Mouse (Mus musculus) thymus, postnatal 25 days (tissue): ENCODE measurements at regions not wholly inside any gene's neighbourhood (a gene's known extent, or its start where the extent isn't known, plus 50 kb on each side); places are given as distances from the start of the nearest gene placed in this dataset.
A peak's percentile ranks its signal among the peaks of the same experiment; 100 is the strongest.

Source experiments
- DNase-seq: peaks from one replicate; pipeline ENCODE4 v3.0.0; 2022

DNA sequence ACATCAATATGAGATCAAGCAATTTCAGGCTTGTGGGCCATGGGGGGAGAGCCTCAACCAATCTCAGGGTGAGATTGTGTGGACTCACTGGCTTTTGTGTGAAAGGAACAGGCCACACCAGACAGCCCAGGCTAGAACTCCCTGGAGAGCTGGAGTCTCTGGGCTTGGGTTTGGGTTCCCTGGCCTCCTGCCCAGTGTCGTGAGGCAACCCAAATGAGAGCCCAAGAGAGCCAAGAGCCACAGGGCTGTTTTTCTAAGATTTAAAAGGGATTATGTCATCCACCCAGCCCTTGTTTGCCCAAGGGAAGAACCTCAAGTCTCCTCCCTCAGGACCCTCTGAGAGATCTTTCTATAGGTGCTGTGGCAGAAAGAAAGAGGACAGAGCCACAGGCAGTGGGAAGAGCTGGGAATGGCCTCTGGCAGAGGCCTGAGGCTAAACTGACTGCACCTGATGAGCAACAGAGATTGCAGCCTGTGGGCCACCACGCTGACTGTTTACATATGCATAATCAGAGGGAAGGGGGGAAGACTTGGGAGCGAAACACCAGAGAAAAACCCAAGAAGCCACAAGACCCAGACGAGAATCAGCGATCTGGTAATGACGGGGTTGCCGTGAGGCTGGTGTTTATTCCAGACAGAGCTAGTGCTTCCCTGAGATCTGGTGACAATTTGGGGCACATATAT is 92.1 kb downstream of the Bcl2l11 start:
- no peak for DNase-seq

DNA sequence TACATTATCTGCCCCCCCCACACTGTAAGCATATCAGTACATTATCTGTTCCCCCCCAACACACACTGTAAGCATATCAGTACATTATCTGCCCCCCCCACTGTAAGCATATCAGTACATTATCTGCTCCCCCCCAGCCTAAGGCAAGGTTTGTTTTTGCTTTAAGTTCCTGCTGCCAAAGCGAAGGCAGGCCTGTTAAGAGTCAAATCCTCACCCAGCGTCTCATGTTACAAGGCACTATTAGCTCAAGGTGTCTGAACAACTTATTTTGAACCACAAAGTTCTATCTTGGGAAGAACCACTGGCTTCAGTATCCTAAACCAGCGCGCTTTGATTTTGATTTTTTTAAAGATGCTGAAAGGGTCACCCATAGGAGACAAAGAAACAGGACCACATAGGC is 93.1 kb downstream of the Bcl2l11 start:
- DNase-seq: no peak

DNA sequence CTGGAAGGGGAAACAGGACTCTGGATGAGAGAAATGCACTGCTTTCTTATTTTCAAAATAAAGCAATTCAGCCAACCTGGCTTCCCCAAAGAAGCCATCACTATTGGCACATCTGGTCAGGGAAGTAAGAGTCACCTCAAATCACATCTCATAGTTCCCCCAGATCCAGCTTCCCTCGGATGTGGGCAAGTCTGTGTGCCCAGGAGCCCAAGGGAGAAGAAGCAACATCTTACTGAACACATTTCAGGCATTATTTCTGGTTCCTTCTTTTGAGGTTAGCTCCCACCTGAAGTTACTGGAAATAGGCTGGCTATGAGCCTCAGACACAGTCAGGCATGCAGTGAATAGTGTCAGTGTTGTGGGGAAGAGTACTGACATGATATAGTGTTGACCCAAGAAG is 95.2 kb downstream of the Bcl2l11 start:
- DNase-seq: no peak

DNA sequence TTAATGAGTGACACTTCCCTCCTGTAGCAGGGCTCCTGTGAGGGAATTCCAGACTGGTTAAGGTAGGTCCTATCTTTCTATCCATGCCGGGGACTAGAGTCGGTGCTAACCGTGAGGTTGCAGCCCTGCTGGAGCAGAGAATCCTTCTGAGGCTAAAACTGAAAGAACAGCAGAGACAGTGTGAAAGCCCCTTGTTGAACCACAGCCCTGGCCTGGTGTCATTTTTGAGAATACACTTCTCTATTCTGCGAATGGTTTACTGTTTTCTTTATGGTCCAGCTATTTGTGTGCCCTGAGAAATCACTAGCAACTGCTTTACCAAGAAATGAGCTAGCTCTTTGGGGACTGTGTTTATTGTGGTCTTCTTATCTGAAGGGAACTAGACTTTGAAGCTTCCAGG is 95.8 kb downstream of the Bcl2l11 start:
- no peak for DNase-seq

DNA sequence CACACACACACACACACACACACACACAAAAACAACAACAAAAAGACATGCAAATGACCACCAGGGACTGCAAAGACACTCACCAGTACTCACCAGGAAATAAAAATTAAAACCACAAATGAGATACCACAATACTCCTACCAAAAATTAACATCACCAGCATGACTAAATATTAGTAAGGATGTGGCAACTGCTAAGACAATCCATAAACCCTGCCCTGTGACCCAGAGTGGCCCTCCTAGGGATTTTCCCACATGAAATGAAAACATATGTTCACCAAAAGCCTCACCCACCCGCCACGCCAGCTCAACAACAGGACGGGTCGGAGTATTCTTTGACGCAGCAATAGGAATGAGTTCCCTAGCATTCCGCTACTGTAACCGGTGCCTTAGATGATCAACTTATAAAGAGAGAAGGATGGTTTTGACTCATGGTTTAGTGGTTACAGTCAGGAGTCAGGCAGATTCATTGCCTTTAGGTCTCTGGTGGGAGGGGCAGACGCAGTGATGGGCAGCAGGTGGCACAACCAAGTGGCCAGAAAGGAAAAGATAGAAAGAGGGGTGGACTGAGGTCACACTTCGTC is 100.7 kb downstream of the Bcl2l11 start:
- no peak for DNase-seq

DNA sequence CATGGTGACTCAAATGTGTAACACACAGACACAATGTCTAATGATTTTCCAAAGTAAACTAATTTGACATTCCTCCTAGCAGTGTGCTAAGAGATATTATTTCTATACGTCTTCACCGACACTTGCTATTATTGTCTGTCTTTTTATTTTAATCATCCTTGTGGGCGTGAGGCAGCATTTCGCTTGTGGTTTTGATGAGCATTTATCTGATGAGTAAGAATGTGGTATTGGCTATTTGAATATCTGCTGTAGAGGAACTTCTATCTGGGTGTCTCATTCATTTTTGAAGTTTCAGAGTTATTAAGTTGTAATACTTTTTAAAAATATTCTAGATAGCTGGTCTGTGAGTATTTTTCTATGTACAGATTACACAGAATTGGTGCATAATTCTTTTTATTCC is 103.9 kb downstream of the Bcl2l11 start:
- DNase-seq: no peak

DNA sequence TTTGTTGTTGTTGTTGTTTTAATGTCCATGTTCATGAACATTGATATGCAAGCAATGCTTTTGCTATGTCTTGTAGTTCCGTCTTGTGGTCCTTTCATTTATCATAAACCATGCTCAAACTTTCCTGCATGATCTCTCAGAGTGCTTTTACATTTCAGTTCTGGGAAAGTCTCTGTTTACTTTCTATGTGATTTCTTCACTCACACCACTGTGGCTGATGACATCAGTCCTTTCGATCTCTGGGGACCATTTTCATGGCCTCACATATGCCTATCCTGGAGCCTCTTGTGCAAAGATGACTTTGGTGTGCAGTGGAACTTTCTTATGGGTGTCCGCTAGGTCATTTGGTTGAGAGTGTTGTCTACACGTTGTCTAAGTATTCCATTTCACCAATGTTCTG is 105.1 kb downstream of the Bcl2l11 start:
- DNase-seq: no peak

DNA sequence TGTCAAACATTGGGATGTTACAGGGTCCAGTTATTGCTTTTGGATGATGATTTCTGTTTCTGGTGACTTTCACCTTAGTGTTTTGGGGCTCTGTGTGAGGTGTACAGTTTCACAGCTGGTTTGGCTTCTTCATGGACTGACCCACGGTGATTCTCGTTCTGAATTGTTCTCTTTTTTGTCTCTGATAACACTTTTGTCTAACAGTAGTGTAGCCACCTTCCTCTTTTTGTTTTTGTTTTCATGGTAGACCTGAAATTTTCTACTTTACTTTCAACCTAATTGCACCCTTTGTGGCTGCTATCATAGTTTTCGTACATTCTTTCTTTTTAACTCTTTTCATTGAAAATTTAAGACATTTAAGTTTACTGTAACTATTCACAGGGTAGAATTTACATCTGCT is 105.5 kb downstream of the Bcl2l11 start:
- DNase-seq: no peak

DNA sequence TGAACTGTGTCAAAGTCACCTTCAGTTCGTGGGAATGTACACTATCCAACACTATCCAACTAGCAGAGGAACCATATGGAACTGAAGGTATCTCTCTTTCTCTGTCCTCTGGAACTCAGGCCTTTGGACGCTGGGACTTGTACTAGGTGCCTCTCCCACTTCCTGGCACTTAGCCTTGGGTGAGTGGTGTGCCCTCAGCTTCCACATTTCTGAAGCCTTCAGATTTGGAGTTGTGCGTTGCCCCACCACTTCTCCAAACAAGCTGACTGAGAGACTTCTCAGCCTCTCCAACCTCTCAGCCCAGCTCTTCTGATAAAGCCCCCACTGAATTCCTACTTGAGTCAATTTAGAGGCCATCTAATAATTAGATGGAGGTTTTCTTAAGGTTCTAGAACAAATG is 106.2 kb downstream of the Bcl2l11 start:
- no peak for DNase-seq

DNA sequence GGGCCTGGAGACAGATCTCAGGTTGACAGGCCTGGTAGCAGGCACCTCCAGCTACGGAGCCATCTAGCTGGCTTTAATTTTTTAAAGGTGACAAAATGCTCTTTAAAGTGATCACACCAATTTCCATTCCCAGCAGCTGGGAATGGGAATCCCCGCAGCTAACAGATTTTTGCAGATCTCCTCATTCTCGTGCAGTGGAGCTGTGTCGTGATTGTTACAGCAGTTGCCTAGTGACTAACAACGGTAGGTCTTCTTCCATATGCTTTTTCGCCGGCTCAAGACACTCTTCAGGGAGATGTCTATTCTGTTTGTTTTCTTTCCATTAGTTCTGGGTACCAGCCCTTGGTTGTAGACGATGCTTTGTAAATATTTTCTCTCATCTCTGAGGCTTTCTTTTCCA is 109.3 kb downstream of the Bcl2l11 start:
- no peak for DNase-seq

DNA sequence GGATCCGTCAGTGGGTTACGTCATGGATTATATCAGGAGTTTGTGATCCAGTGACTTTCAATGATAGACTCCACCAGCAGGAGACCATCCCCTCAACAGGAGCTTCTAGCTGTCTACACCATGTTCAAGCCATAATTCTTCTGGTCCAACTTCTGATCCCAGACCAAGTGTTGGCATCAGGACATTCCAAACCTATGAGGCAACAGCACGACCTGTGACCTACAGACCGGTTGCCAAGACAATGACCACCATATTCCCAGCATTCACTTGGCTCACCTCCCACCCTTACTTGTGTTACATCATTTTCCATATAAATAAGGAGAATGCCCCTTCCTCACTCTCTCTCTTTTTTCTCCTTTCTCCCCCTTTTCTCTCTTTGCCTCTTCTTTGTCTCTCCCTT is 113.6 kb downstream of the Bcl2l11 start:
- no peak for DNase-seq

DNA sequence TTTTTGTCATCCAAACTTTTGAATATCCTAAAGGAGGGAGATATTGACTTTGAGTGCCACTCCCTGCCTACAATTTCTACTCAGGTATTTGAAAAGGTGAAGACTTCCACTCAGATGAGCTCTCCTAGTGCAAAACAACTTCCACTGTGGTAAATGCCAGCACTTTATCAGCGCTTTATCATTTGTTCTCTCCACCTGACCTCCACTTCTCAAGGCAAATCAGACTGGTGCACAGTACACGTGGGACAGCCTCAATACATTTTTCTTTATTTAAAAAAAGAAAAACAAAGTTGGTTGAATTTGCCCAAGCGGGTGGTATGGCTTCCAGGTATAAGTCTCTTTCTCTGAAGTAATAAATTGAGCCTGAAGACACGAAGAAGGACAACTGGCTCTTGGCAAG is 114.2 kb downstream of the Bcl2l11 start:
- DNase-seq: no peak

DNA sequence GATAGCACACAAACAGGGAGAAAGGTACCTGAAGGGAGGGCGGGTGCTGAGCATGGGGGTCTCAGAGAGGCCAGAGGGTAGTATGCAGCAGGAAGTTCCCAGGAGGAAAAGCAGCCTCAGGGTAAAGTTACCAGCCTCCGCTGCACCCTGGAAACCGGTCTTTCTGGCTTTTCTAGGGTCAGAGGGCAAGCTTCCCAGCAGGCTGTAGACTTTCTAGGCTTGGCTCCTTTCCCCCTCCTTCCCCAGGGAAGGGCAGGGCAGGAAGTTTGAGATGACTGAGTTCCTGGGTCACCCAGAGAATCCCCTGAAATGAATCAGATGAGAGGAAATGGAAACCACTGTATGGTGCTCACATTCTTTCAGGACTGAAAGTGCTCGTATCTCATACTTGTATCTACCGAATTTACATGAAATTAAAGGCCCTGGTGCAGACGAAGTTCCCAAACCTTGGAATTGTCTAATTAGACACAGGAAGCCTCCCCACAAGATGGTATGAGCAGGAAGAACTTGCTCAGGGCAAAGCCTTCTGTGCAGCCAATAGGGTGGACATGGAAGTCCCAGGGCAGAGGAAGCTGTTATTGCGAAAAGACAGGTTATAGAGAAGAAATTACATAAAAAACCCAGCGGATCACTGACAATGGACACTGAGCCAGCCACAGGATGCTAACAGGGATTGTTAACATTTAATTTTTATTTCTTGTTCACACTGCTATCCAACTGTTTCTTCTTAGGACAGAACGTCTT is 114.9 kb downstream of the Bcl2l11 start:
- DNase-seq: no peak

DNA sequence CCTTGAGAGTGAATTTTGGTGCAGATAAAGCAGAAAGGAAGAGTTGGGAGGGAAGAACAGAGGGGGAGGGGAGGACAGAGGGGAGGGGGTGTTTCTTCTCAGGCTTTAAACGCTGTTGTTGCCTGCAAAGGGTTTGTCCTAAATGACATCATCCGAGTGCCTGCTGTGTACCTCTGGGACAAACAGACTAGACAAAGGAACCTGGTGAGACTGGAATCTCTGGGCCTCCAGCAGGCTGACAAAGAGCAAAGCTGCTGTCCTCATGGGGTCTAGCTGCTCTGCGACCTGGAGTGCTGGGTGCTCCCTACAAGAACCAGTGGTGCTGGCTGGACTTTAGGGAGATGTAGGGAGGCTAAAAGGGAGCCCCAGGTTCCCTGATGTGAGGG is 115.4 kb downstream of the Bcl2l11 start:
- DNase-seq: no peak

DNA sequence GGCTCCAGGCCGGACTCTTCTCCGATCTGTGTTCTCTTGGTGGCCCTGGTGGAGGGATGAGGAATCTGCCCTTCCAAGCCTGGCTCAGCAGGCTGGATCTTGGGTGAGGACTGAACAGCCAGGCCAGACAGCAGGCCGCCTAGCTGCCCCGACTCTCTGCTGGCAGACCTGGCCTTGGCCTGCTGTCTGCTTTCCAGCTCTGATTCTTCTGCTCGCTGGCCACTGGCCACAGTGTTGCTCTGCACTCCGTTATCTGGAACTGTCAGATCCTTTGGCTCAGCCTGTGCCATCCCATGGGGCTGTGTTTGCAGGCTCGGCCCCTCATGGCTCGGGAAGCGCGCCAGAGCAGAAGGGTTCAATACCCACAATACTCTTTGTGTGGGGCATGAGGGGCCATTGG is 119.7 kb downstream of the Bcl2l11 start:
- no peak for DNase-seq

DNA sequence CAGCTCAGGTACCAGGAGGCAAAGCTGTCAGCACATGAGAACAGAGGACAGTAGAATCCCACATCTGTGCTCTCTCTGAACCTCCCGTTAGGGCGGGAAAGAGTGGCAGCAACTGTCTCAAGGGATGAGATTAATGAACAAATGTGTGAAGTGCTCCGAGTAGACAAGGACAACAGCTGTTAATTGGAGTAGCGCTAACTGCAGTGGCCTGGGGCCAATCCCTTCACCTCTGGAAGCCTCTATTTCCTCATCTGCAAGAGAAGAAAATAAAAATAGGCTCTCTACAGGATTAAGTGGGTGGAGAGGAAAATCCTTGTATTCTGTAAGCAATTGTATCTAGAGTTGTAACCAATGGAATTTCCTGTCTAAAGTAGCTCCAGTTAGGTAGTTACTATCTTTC is 122.1 kb downstream of the Bcl2l11 start:
- no peak for DNase-seq

DNA sequence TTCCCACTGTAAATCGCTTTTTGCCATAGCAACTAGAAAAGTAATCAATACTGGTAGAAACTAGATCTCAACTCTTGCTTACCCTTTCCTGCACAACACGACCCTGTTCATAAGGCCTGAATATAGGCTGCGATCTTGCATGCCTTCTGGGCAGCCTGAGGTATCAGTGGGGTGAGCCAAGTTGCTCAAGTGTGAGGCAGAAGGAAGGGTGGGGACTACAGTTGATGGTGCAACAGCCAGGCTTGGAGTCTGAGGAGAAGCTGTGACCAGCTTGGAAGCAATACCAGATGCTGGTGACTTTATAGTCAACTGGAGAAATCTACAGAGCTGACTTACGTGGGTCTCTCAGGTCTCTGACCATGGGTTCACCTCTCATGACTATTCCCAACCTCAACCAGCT is 123.3 kb downstream of the Bcl2l11 start:
- no peak for DNase-seq

DNA sequence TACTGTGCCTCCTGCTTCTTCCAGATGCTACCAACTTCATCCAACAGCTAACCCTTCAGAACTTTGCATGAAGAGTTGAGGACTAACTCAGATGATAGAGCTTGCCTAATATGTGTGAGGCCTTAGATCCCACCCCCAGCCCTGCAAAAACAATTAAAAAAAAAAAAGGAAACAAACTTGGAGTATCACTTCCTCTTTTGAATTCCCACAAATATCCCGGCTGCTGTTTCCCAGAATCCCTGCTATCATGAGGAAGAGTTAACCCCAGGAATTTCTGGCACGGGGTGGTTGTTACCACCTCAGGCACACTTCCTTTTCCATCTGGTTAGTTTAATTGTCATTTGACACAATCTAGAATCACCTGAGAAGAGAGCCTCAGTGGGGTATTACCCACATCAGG is 123.8 kb downstream of the Bcl2l11 start:
- no peak for DNase-seq

DNA sequence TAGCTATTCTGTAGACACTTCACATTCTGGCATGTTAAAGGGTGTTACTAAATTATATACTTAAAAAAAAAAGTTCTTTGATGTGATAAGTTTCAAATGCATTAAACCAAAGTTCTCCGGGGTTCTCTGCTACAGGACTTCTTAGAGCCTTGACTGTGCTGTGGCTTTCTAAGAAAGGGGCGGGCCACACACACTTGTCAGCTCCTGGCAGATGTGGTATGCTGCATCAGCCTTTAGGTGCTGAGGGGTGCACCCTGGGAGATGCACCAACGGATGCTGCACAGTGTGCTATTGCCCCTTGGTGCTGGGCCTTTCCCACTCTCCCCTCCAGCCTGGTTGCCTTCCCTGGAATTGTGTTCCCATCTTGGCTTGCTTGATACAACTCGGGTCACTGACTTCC is 125.0 kb downstream of the Bcl2l11 start:
- peak; percentile 46 for DNase-seq

DNA sequence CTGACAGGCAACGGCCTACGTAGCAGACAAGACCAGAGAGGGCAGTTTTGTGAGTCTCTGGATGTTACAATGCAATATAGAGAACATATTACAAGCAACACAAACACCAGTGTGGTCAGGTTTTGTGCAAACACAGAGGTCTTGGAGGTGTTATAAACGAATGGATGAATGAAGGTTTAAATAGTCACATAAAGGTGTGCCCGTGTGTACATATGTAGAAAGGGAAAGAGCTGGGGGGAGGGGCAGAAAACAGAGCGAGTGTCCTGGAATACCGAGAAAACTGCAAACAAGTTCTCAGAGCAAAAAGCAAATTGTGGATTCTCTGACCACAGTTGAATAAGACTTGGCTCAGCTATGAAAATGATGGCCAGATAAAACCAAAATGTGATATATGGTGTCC is 130.8 kb downstream of the Bcl2l11 start:
- DNase-seq: no peak

DNA sequence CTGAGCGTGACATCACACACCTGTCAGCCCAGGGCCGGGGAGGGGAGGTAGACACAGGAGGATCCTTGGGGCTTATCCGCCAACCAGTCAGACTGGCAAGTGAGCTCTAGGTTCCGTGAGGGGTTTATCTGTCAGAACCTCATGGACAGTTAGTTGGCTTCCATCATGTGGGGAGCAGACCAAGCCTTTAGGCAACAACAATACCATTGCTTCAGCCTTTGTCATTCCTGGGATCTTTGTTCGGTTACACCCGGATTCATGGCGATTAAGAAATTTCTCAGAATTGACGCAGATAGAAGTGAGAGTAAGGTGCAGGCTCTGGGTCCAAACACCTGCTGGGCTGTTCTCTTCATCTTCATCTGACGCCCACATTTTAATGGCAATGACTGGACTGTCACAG is 131.4 kb downstream of the Bcl2l11 start:
- DNase-seq: no peak

DNA sequence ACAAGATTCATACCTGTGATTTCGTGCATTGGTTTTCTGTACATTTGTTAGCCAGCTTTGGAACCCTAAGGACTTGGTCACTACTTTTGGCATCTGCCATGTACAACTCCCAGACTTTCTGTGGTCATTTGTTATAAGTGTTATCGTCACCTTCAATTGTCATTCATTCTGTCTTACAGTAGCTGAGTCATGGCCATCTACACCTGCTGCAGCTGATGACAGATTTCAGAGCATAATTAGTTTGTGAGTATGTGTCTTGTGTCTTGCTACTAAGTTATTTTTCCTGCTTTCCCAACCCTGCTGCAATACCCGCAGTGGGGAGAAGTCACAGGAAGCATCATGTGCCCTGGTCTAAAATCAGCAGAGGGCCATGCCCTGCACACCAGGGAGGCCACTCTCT is 138.0 kb downstream of the Bcl2l11 start:
- DNase-seq: no peak

DNA sequence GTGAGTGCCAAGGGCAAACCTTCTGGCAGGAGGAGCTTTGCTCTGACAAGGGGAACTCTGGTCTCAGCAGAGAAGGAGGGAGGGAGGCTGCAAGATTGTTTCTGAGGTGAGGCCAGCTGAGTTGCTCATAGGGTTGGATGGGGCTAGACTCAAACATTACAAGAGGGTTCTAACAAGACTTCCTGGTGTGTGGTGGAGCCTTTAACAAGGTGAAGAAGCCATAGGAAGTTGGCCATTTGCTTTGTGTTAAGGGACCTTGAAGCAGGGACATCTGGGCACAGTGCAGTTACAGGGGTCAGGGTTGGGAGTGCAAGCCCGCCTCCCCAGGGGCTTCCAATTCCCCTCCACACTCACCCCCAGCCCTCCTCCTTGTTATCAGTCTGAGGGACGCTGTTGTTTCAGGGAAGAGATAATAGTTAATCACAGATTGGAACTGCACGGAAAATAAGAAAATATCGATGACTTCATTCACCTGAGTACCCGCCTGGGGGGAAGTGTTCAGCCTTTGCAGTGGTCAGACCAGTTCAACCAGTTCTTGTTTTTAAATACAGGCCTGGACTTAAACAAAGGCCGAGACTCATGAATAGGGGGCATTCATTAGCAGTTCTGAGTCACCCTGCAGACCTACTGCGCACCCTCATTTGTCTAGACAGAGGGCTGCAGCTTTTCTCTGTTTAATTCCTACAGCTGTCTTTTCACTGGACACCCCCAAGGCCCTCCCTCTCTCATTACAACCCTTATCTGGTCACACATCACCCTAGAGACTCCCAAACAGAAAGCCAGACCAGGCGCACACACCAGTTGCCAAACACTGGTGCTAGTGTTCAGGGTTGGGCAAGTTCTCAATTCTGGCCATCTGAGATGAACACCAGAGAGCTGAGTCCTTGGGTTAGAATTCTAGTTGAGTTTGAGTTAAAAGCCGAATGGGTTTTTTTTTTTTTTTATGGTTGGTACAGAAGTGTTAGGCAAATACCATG is 139.5 kb downstream of the Bcl2l11 start:
- DNase-seq: no peak
